Mouse (Mus musculus) megakaryocyte, embryonic 14.5 days (primary cell): ENCODE measurements around the gene Gtdc1. TPM values are rescaled to one million over a fixed set of nuclear protein-coding genes. Genes with fewer than 3 reads are reported as not detected.
"Not testable (repeated sequence)": the region's sequence is repeated elsewhere in the genome, so short reads cannot be mapped to it uniquely, and the experiment has no call there.

Source experiments
- H3K27me3 ChIP-seq: replicated peaks from 2 replicates; pipeline ENCODE3; 2012; ENCODE audit warnings: inconsistent platforms
- H3K36me3 ChIP-seq: replicated peaks from 2 replicates; pipeline ENCODE3; 2012; ENCODE audit warnings: low read length, inconsistent platforms, mixed read lengths
- H3K4me1 ChIP-seq: 2 replicates; pipeline ENCODE4 v1.6.1; 2012; ENCODE audit warnings: inconsistent platforms
- H3K4me3 ChIP-seq: replicated peaks from 2 replicates; pipeline ENCODE3; 2012; ENCODE audit warnings: moderate library complexity, mild to moderate bottlenecking, inconsistent platforms
- H3K9me3 ChIP-seq: 2 replicates; pipeline ENCODE4 v1.6.1; 2012; ENCODE audit warnings: inconsistent platforms
- FLI1 ChIP-seq: IDR thresholded peaks from 2 replicates; pipeline ENCODE4 v1.6.1; 2012; ENCODE audit warnings: low read length, inconsistent platforms, mixed read lengths
- GATA1 ChIP-seq: IDR thresholded peaks from 3 replicates; pipeline ENCODE4 v1.6.1; 2012; ENCODE audit warnings: mixed read lengths, low read length, inconsistent platforms, borderline replicate concordance
- polyA plus RNA-seq: library from polyadenylated mRNA; stranded (reverse); fragments of >175 nt; gene quantifications from 2 replicates; pipeline ENCODE4 v1.2.3, GENCODE M21; 2012; ENCODE audit warnings: low replicate concordance; ENCODE audit not compliant: insufficient read depth

The Gtdc1 gene
- polyA plus RNA-seq, 1 experiment, result 3.0 TPM

- Histone ChIP-seq H3K9me3 (no peaks in the 10 kb centered on the region), H3K4me1 (peaks cover 14% of the 10 kb centered on the region), H3K36me3 (peaks cover 16% of the 10 kb centered on the region), H3K4me3 (no peak overlapping the region), H3K27me3 (no peaks in the 10 kb centered on the region)
- no peak for TF ChIP-seq FLI1
- TF ChIP-seq GATA1, result no peak
These were observed 294.4 kb downstream of the Gtdc1 start for GRCm38 (mm10) chr2:44633064-44633463.

DNA sequence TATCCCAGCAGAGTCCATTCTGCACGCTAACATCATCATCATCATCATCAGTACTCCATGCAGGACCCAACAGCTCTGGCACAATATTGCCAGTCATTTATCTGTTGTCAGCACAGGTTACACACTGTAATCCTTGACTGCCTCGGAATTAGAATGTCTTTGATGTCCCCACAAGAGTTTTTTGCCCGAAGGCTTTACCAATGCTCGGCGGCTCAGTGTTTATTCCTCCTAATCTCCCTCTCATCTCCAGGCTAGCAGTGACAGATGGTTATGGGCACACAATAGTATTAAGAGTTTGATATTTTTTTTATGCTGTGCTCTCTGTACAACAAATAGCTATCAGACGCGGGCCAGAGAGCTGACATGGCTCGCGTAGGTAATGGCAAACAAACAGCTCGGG lies 294.9 kb downstream of the Gtdc1 start:
- peaks cover 14% of the 10 kb centered on the region for H3K4me1 ChIP-seq
- no peak for TF ChIP-seq FLI1
- TF ChIP-seq GATA1, result no peak
- H3K9me3 ChIP-seq, result no peaks in the 10 kb centered on the region
- H3K27me3 ChIP-seq, result no peaks in the 10 kb centered on the region
- H3K36me3 ChIP-seq, result peaks cover 16% of the 10 kb centered on the region
- H3K4me3 ChIP-seq, result no peak overlapping the region

DNA sequence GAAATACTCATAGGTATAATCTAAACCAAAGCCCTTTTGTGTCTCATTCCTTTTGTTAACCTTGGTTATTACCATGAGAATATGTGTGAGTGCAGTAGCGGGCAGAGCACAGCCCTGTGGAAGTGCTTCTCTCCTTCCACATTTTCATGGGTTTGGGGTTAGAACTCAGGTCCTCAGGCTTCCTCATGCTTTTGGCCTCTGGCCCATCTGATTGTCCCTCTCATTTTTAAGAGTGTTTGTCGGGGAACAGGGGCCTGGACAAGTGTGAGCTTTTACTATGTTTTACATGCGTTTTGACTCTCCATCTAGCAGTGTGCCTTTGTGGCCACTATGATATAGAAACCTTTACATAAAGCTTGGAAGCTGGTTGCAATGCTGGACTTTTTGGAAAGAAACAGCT lies 296.4 kb downstream of the Gtdc1 start:
- TF ChIP-seq FLI1 (no peak), GATA1 (no peak)
- H3K27me3 ChIP-seq, result no peaks in the 10 kb centered on the region
- peaks cover 21% of the 10 kb centered on the region for H3K4me1 ChIP-seq
- no peaks in the 10 kb centered on the region for H3K9me3 ChIP-seq
- H3K36me3 ChIP-seq, result peaks cover 14% of the 10 kb centered on the region
- no peak overlapping the region for H3K4me3 ChIP-seq

DNA sequence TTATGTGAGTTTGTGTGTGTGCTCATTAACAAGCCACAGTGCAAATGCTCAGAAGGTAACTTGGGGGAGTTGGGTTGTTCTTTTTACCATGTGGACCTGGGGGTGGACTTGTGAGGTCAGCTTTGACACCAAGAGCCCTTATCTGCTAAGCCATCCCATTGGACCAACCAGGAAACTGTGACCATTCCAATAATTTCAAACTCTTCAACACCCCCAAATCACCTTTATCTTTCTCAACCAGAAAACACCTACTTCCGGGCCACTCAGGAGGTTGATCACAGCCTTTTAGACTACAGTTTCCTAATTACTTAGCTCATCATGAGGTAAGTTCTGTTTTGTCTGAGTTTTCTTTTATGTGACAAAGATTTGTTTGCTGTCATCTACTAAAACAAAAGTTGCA lies 298.7 kb downstream of the Gtdc1 start:
- H3K27me3 ChIP-seq, result no peaks in the 10 kb centered on the region
- H3K4me1 ChIP-seq, result peaks cover 21% of the 10 kb centered on the region
- H3K4me3 ChIP-seq, result no peak overlapping the region
- H3K9me3 ChIP-seq, result no peaks in the 10 kb centered on the region
- TF ChIP-seq GATA1 (no peak), FLI1 (no peak)
- peaks cover 5% of the 10 kb centered on the region for H3K36me3 ChIP-seq

- peaks cover 3% of the 10 kb centered on the region for H3K36me3 ChIP-seq
- TF ChIP-seq GATA1, result no peak
- H3K4me3 ChIP-seq, result no peak overlapping the region
- H3K27me3 ChIP-seq, result no peaks in the 10 kb centered on the region
- H3K4me1 ChIP-seq, result peaks cover 17% of the 10 kb centered on the region; the same call in 1 of the 2 replicates
- H3K9me3 ChIP-seq, result no peaks in the 10 kb centered on the region
These were observed 302.3 kb downstream of the Gtdc1 start for GRCm38 (mm10) chr2:44625154-44625553.

- H3K27me3 ChIP-seq, result no peaks in the 10 kb centered on the region
- 0 out of 2 replicates have a peak, but pooled peaks cover 6% of the 10 kb centered on the region for H3K4me1 ChIP-seq
- H3K36me3 ChIP-seq, result peaks cover 3% of the 10 kb centered on the region
- H3K9me3 ChIP-seq, result no peaks in the 10 kb centered on the region
- H3K4me3 ChIP-seq, result no peak overlapping the region
- TF ChIP-seq FLI1 (no peak), GATA1 (no peak)
These were observed 305.0 kb downstream of the Gtdc1 start for GRCm38 (mm10) chr2:44622471-44622870.

DNA sequence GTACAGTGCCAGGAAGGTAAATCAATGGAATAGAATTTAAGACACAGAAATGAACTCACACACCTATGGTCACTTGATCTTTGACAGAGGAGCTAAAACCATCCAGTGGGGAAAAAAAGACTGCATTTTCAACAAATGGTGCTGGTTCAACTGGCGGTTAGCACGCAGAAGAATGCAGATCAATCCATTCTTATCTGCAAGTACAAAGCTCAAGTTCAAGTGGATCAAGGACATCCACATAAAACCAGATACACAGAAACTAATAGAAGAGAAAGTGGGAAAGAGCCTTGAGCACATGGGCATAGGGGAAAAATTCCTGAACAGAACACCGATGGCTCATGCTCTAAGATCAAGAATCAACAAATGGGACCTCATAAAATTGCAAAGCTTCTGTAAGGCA lies 327.8 kb downstream of the Gtdc1 start:
- not testable (repeated sequence) for H3K4me3 ChIP-seq, H3K4me1 ChIP-seq, H3K27me3 ChIP-seq, H3K36me3 ChIP-seq, H3K9me3 ChIP-seq

GRCm38 (mm10) chr2:44594276-44594675 lies 333.2 kb downstream of the Gtdc1 start:
- no peaks in the 10 kb centered on the region for H3K27me3 ChIP-seq
- H3K4me3 ChIP-seq, result no peak overlapping the region
- no peaks in the 10 kb centered on the region for H3K9me3 ChIP-seq
- peaks cover 2% of the 10 kb centered on the region for H3K36me3 ChIP-seq
- TF ChIP-seq GATA1 (no peak), FLI1 (no peak)
- H3K4me1 ChIP-seq, result no peaks in the 10 kb centered on the region

- Histone ChIP-seq H3K36me3 (peaks cover 6% of the 10 kb centered on the region), H3K27me3 (no peaks in the 10 kb centered on the region), H3K9me3 (no peaks in the 10 kb centered on the region), H3K4me3 (no peak overlapping the region), H3K4me1 (no peaks in the 10 kb centered on the region)
- TF ChIP-seq FLI1 (no peak), GATA1 (no peak)
These were observed 336.6 kb downstream of the Gtdc1 start for GRCm38 (mm10) chr2:44590881-44591280.

- TF ChIP-seq GATA1, result no peak
- TF ChIP-seq FLI1, result no peak
- no peaks in the 10 kb centered on the region for H3K4me1 ChIP-seq
- peaks cover 7% of the 10 kb centered on the region for H3K36me3 ChIP-seq
- no peaks in the 10 kb centered on the region for H3K27me3 ChIP-seq
- H3K9me3 ChIP-seq, result peaks cover 7% of the 10 kb centered on the region
- no peak overlapping the region for H3K4me3 ChIP-seq
These were observed 343.4 kb downstream of the Gtdc1 start for GRCm38 (mm10) chr2:44584061-44584460.

GRCm38 (mm10) chr2:44583491-44583890 lies 344.0 kb downstream of the Gtdc1 start:
- TF ChIP-seq GATA1, result no peak
- no peak for TF ChIP-seq FLI1

More at GRCm38 (mm10) chr2:44583491-44583890, 344.0 kb downstream of the Gtdc1 start:
- H3K4me3 ChIP-seq, result no peak overlapping the region
- peaks cover 7% of the 10 kb centered on the region for H3K9me3 ChIP-seq
- no peaks in the 10 kb centered on the region for H3K27me3 ChIP-seq
- peaks cover 5% of the 10 kb centered on the region for H3K36me3 ChIP-seq
- no peaks in the 10 kb centered on the region for H3K4me1 ChIP-seq
